Mouse (Mus musculus) G1E (cell line): ENCODE results near the gene Prr23a2. TPM values are rescaled to one million over a fixed set of nuclear protein-coding genes. Genes with fewer than 3 reads are reported as not detected.

ENCODE experiments used
- ATAC-seq: 2 replicates; pipeline ENCODE4 v1.8.0; 2016; ENCODE audit warnings: mild to moderate bottlenecking; ENCODE audit not compliant: insufficient number of reproducible peaks, poor library complexity, low FRiP score, severe bottlenecking; ENCODE audit errors: extremely low read depth
- DNase-seq: peaks from one replicate; pipeline ENCODE4 v3.0.0; 2012; ENCODE audit warnings: low spot score
- H3K27me3 ChIP-seq: 2 replicates; pipeline ENCODE4 v1.6.1; 2012; ENCODE audit warnings: mild to moderate bottlenecking, low read length, inconsistent platforms; ENCODE audit not compliant: insufficient read depth
- H3K36me3 ChIP-seq: replicated peaks from 2 replicates; pipeline ENCODE3; 2012; ENCODE audit warnings: mild to moderate bottlenecking, inconsistent platforms
- H3K4me1 ChIP-seq: 2 replicates; pipeline ENCODE4 v1.6.1; 2012; ENCODE audit warnings: low read depth, low read length, inconsistent platforms, mixed read lengths; ENCODE audit not compliant: insufficient read depth
- H3K4me3 ChIP-seq: 2 replicates; pipeline ENCODE4 v1.5.1; 2012; ENCODE audit warnings: low read depth, mild to moderate bottlenecking, inconsistent platforms, low read length, moderate library complexity, mixed read lengths
- H3K9me3 ChIP-seq: replicated peaks from 2 replicates; pipeline ENCODE4 v1.6.1; 2012; ENCODE audit warnings: inconsistent platforms
- CTCF ChIP-seq: IDR thresholded peaks from 2 replicates; pipeline ENCODE4 v1.5.1; 2012; ENCODE audit warnings: low read depth, low read length, inconsistent platforms, mixed read lengths
- GATA1 ChIP-seq: IDR thresholded peaks from 2 replicates; pipeline ENCODE4 v1.6.1; 2012; ENCODE audit warnings: borderline replicate concordance, low read length, inconsistent platforms, mixed read lengths
- GATA2 ChIP-seq: IDR thresholded peaks from 2 replicates; pipeline ENCODE4 v1.6.1; 2012; ENCODE audit warnings: low read depth, low read length, inconsistent platforms, borderline replicate concordance
- POLR2AphosphoS5 ChIP-seq: IDR thresholded peaks from 2 replicates; pipeline ENCODE4 v1.6.1; 2012; ENCODE audit warnings: low read depth, low read length, inconsistent platforms; ENCODE audit not compliant: insufficient replicate concordance
- TAL1 ChIP-seq: conservative IDR thresholded peaks from 2 replicates; pipeline ENCODE4 v1.6.1; 2012; ENCODE audit warnings: low read depth, low read length, inconsistent platforms, mixed read lengths
- polyA plus RNA-seq: library from polyadenylated mRNA; stranded (reverse); fragments of >175 nt; gene quantifications from 2 replicates; pipeline ENCODE4 v1.2.3, GENCODE M21; 2012
- total RNA-seq, 2 experiments: library from RNA; stranded (forward) in 1 of 2; stranded (reverse) in 1 of 2; fragments of 200-1000 nt in 1 of 2; fragments of >200 nt in 1 of 2; fragmentation: Nextera tagmentation in 1 of 2; gene quantifications; 2 replicates each; pipeline ENCODE4 v1.2.3; 2014 to 2017

The Prr23a2 gene
- total and polyA plus RNA-seq, 3 experiments, result not detected

GRCm38 (mm10) chr9:98820461-98820860 is 35.8 kb upstream of the Prr23a2 start:
- peaks cover 48% of the 10 kb centered on the region for H3K9me3 ChIP-seq
- ATAC-seq, result no peak
- no peak for DNase-seq
- H3K36me3 ChIP-seq, result no peaks in the 10 kb centered on the region
- H3K4me1 ChIP-seq, result no peaks in the 10 kb centered on the region
- H3K4me3 ChIP-seq, result no peak overlapping the region
- no peaks in the 10 kb centered on the region; the same call in 1 of the 2 replicates for H3K27me3 ChIP-seq
- TF ChIP-seq CTCF, result no peak
- no peak for TF ChIP-seq GATA2
- TF ChIP-seq POLR2AphosphoS5, result no peak
- no peak for TF ChIP-seq GATA1
- TF ChIP-seq TAL1, result no peak

- ATAC-seq, result no peak
- DNase-seq, result no peak
- no peaks in the 10 kb centered on the region; the same call in 1 of the 2 replicates for H3K27me3 ChIP-seq
- H3K9me3 ChIP-seq, result peaks cover 44% of the 10 kb centered on the region
- H3K4me1 ChIP-seq, result no peaks in the 10 kb centered on the region
- H3K36me3 ChIP-seq, result no peaks in the 10 kb centered on the region
- no peak overlapping the region for H3K4me3 ChIP-seq
- no peak for TF ChIP-seq TAL1
- no peak for TF ChIP-seq POLR2AphosphoS5
- TF ChIP-seq CTCF, result no peak
- TF ChIP-seq GATA2, result no peak
- no peak for TF ChIP-seq GATA1
These were observed 35.2 kb upstream of the Prr23a2 start for GRCm38 (mm10) chr9:98821067-98821466.

GRCm38 (mm10) chr9:98823805-98824204 is 32.5 kb upstream of the Prr23a2 start:
- H3K9me3 ChIP-seq, result peaks cover 31% of the 10 kb centered on the region
- H3K4me3 ChIP-seq, result no peak overlapping the region

GRCm38 (mm10) chr9:98829508-98829907 is 26.8 kb upstream of the Prr23a2 start:
- no peak for TF ChIP-seq GATA2
- TF ChIP-seq CTCF, result no peak
- TF ChIP-seq POLR2AphosphoS5, result no peak
- no peak for TF ChIP-seq GATA1
- no peak for TF ChIP-seq TAL1
- no peak for ATAC-seq

More at GRCm38 (mm10) chr9:98823805-98824204, 32.5 kb upstream of the Prr23a2 start:
- Histone ChIP-seq H3K27me3 (no peaks in the 10 kb centered on the region), H3K4me1 (no peaks in the 10 kb centered on the region), H3K36me3 (no peaks in the 10 kb centered on the region)
- DNase-seq, result no peak
- TF ChIP-seq POLR2AphosphoS5, result no peak
- TF ChIP-seq CTCF, result no peak
- TF ChIP-seq TAL1, result no peak
- no peak for TF ChIP-seq GATA1
- no peak for ATAC-seq

GRCm38 (mm10) chr9:98837537-98838074 is 18.7 kb upstream of the Prr23a2 start:
- H3K36me3 ChIP-seq, result no peaks in the 10 kb centered on the region
- H3K9me3 ChIP-seq, result peaks cover 19% of the 10 kb centered on the region
- H3K4me3 ChIP-seq, result no peak overlapping the region
- TF ChIP-seq GATA1, result no peak
- TF ChIP-seq POLR2AphosphoS5, result no peak
- TF ChIP-seq TAL1, result no peak
- TF ChIP-seq GATA2, result no peak
- no peak for TF ChIP-seq CTCF
- DNase-seq, result no peak
- no peaks in the 10 kb centered on the region for H3K27me3 ChIP-seq
- ATAC-seq, result no peak
- H3K4me1 ChIP-seq, result no peaks in the 10 kb centered on the region

More at GRCm38 (mm10) chr9:98829508-98829907, 26.8 kb upstream of the Prr23a2 start:
- Histone ChIP-seq H3K27me3 (no peaks in the 10 kb centered on the region), H3K4me3 (no peak overlapping the region), H3K9me3 (peaks cover 12% of the 10 kb centered on the region), H3K4me1 (no peaks in the 10 kb centered on the region), H3K36me3 (no peaks in the 10 kb centered on the region)
- no peak for DNase-seq

- no peak within 1 kb of the TSS; the same call in 1 of the 2 replicates for H3K4me3 ChIP-seq
These were observed 14.2 kb upstream of the Prr23a2 start, which contains the start of gene Prr23a1 for GRCm38 (mm10) chr9:98842117-98842516. Gene Prr23a1, plus strand, starts transcription at chr9:98842503.

More at GRCm38 (mm10) chr9:98842117-98842516, 14.2 kb upstream of the Prr23a2 start, which contains the start of gene Prr23a1:
- Histone ChIP-seq H3K4me1 (no peaks in the 10 kb centered on the region), H3K36me3 (no peaks in the 10 kb centered on the region), H3K9me3 (peaks cover 25% of the 10 kb centered on the region), H3K27me3 (no peaks in the 10 kb centered on the region)
- DNase-seq, result no peak
- TF ChIP-seq CTCF (no peak), TAL1 (no peak), POLR2AphosphoS5 (no peak), GATA1 (no peak), GATA2 (no peak)
- no peak for ATAC-seq
